Mouse (Mus musculus) MEL (cell line): Measurements from ENCODE around the gene Fbxl19.

ENCODE experiments used
- CTCF ChIP-seq, 3 experiments: IDR thresholded peaks in 2 of 3; conservative IDR thresholded peaks in 1 of 3; 2 replicates each; pipeline ENCODE4 v1.5.1; 2011 to 2012; ENCODE audit warnings: low read length in 3 of 3, low read depth in 2 of 3, mild to moderate bottlenecking in 2 of 3, improper control_type of control experiment in 1 of 3, inconsistent platforms in 1 of 3, mixed read lengths in 1 of 3, moderate library complexity in 1 of 3; ENCODE audit not compliant: control insufficient read depth in 1 of 3, insufficient read depth in 1 of 3, poor library complexity in 1 of 3, severe bottlenecking in 1 of 3
- POLR2A ChIP-seq, 2 experiments: IDR thresholded peaks; 2 replicates each; pipeline ENCODE4 v1.6.1; 2011 to 2012; ENCODE audit warnings: low read length in 2 of 2, mild to moderate bottlenecking in 2 of 2, control low read depth in 1 of 2, improper control_type of control experiment in 1 of 2, low read depth in 1 of 2, moderate library complexity in 1 of 2; ENCODE audit not compliant: control insufficient read depth in 1 of 2, insufficient read depth in 1 of 2, poor library complexity in 1 of 2

DNA sequence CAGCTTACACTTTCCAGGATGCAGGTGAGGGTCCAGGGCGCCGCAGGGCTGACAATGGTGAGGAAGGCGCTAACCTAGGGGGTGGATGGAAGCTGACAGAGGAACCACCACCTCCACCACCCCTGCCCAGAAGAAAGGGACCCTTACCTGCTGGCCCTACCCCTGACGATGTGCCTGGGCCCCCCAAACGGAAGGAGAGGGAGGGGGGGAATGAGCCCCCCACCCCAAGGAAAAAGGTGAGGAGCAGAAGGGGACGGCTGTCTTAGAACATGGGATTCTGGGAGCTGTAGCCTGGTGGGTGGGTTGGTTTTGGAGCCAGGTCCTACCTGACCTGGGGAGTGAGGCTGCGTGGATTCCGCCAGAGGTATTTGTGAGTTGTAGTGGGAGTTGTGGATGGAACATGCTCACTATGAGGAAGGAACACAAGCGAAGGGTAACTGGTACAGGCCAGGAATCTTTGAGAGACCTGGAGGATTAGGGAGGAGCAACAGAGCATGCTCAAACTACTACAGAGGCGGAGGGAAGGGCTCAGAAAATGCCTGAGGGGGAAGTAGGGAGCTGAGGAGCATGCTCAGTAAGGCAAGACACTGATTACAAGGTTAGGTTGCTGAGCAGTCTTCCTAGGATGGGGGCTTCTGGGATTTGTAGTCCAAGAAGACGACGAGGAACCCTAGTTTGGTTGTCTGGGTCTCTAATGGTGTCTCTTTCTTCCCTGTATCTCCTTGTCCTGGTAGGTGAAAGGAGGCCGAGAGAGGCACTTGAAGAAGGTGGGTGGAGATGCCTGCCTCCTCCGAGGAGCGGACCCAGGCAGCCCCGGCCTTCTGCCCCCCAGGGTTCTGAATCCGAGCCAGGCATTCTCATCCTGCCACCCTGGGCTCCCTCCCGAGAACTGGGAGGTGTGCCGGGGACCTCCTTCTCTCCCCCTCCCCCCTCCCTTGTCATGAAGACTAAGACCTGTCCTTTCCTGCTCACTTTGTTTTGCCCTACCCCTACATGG is 6.1 kb downstream of the Fbxl19 start:
- TF ChIP-seq CTCF (IDR thresholded peaks at IDR 0.05 in 2 of 3, conservative IDR thresholded peaks at IDR 0.05 in 1 of 3; ENCODE audit: control insufficient read depth in 1 of 3, insufficient read depth in 1 of 3, low read depth in 2 of 3, low read length in 3 of 3, poor library complexity in 1 of 3, severe bottlenecking in 1 of 3) (no peak), POLR2A (IDR thresholded peaks at IDR 0.05; ENCODE audit: control insufficient read depth in 1 of 2, insufficient read depth in 1 of 2, low read depth in 1 of 2, low read length in 2 of 2, poor library complexity in 1 of 2) (no peak)
